Mouse (Mus musculus) embryonic facial prominence, embryonic 12.5 days (tissue): Measurements from ENCODE around the gene B3galt6. TPM values are rescaled to one million over a fixed set of nuclear protein-coding genes. Genes with fewer than 3 reads are reported as not detected.

Source experiments
- ATAC-seq: fragments of 200-750 bp; cut with Nextera tagmentation; 2 replicates; pipeline ENCODE4 v1.8.0; 2017; ENCODE audit not compliant: insufficient number of reproducible peaks, insufficient read depth, low FRiP score, low TSS enrichment
- H3K27ac ChIP-seq: fragments of 300-500 bp; sonication (generic); 2 replicates; pipeline ENCODE4 v1.5.1; 2016; ENCODE audit warnings: mild to moderate bottlenecking
- H3K27me3 ChIP-seq: fragments of 300-500 bp; sonication (generic); 2 replicates; pipeline ENCODE4 v1.6.1; 2016; ENCODE audit warnings: mild to moderate bottlenecking, moderate library complexity
- H3K36me3 ChIP-seq: fragments of 300-500 bp; sonication (generic); 2 replicates; pipeline ENCODE4 v1.6.1; 2016; ENCODE audit warnings: mild to moderate bottlenecking
- H3K4me1 ChIP-seq: fragments of 300-500 bp; sonication (generic); 2 replicates; pipeline ENCODE4 v1.6.1; 2016
- H3K4me2 ChIP-seq: fragments of 300-500 bp; sonication (generic); replicated peaks from 2 replicates; pipeline ENCODE4 v1.6.1; 2016; ENCODE audit warnings: mild to moderate bottlenecking, moderate library complexity
- H3K4me3 ChIP-seq: fragments of 300-500 bp; sonication (generic); 2 replicates; pipeline ENCODE4 v1.5.1; 2016; ENCODE audit warnings: mild to moderate bottlenecking
- H3K9ac ChIP-seq: fragments of 300-500 bp; sonication (generic); 2 replicates; pipeline ENCODE4 v1.6.1; 2016; ENCODE audit warnings: mild to moderate bottlenecking, moderate library complexity
- H3K9me3 ChIP-seq: fragments of 300-500 bp; sonication (generic); 2 replicates; pipeline ENCODE4 v1.6.1; 2016; ENCODE audit warnings: mild to moderate bottlenecking, moderate library complexity
- WGBS: fragments of 180-500 bp; shearing (Covaris S2); methylation state at CpG from one replicate; pipeline ENCODE4 v1.1.7; 2016; 5-methylcytosine and 5-hydroxymethylcytosine counted together
- polyA plus RNA-seq: library from polyadenylated mRNA; unstranded; fragments of >200 nt; fragmentation: Nextera tagmentation; extraction: Ambion mirVana; gene quantifications from 2 replicates; pipeline ENCODE4 v1.2.1, GENCODE M21; 2016

The B3galt6 gene
- polyA plus RNA-seq, result 18.4 and 20.3 TPM in 2 replicates

- H3K4me3 ChIP-seq, result peak within 1 kb of the TSS; percentile 79
- H3K4me2 ChIP-seq, result peak within 1 kb of the TSS; percentile 95
- no peaks in the 10 kb centered on the region for H3K27me3 ChIP-seq
- peaks cover 25% of the 10 kb centered on the region for H3K4me1 ChIP-seq
- peak within 1 kb of the TSS; percentile 85 for H3K9ac ChIP-seq
- H3K27ac ChIP-seq, result peak within 1 kb of the TSS; percentile 94
- peaks cover 20% of the 10 kb centered on the region for H3K36me3 ChIP-seq
- peak; percentile 76 for ATAC-seq
- no peaks in the 10 kb centered on the region for H3K9me3 ChIP-seq
- WGBS, result under 1% methylated on average over 99 of the region's 99 CpGs
These were observed at the start of gene B3galt6, which contains the start of gene Sdf4 for GRCm38 (mm10) chr4:155992241-155992905. Gene B3galt6, minus strand, starts transcription at chr4:155992649. Gene Sdf4, plus strand, starts transcription at chr4:155992872.

GRCm38 (mm10) chr4:156034901-156035300, 42.5 kb upstream of the B3galt6 start:
- Histone ChIP-seq H3K4me3 (peak overlapping the region; percentile 26), H3K36me3 (no peaks in the 10 kb centered on the region), H3K27me3 (peaks cover 28% of the 10 kb centered on the region), H3K4me1 (peaks cover 28% of the 10 kb centered on the region), H3K27ac (no peak overlapping the region), H3K9ac (peak overlapping the region; percentile 19; the same call in 1 of the 2 replicates), H3K4me2 (peak overlapping the region; percentile 46), H3K9me3 (no peaks in the 10 kb centered on the region)
- ATAC-seq, result no peak
- WGBS, result 6% methylated on average over 25 of the region's 25 CpGs

GRCm38 (mm10) chr4:156034301-156034700, 41.9 kb upstream of the B3galt6 start:
- no peak overlapping the region for H3K9ac ChIP-seq
- peaks cover 28% of the 10 kb centered on the region for H3K27me3 ChIP-seq
- peak overlapping the region; percentile 46; the same call in 1 of the 2 replicates for H3K4me2 ChIP-seq
- H3K4me1 ChIP-seq, result peaks cover 28% of the 10 kb centered on the region
- no peak overlapping the region for H3K27ac ChIP-seq
- no peak for ATAC-seq
- 52% methylated on average over 4 of the region's 4 CpGs for WGBS
- H3K4me3 ChIP-seq, result peak overlapping the region; percentile 26; the same call in 1 of the 2 replicates
- no peaks in the 10 kb centered on the region for H3K36me3 ChIP-seq
- H3K9me3 ChIP-seq, result no peaks in the 10 kb centered on the region

- H3K4me1 ChIP-seq, result peaks cover 28% of the 10 kb centered on the region
- no peak for ATAC-seq
- no peaks in the 10 kb centered on the region for H3K9me3 ChIP-seq
- no peak overlapping the region for H3K4me2 ChIP-seq
- H3K9ac ChIP-seq, result no peak overlapping the region
- H3K36me3 ChIP-seq, result 0 out of 2 replicates have a peak, but pooled peaks cover 1% of the 10 kb centered on the region
- H3K4me3 ChIP-seq, result no peak overlapping the region
- 36% methylated on average over 6 of the region's 6 CpGs for WGBS
- H3K27me3 ChIP-seq, result peaks cover 28% of the 10 kb centered on the region
- H3K27ac ChIP-seq, result no peak overlapping the region
These were observed 41.1 kb upstream of the B3galt6 start for GRCm38 (mm10) chr4:156033476-156034119.

- Histone ChIP-seq H3K36me3 (peaks cover 9% of the 10 kb centered on the region; the same call in 1 of the 2 replicates), H3K4me3 (no peak overlapping the region), H3K4me2 (no peak overlapping the region), H3K27ac (peak overlapping the region; percentile 95), H3K4me1 (peaks cover 28% of the 10 kb centered on the region), H3K9ac (no peak overlapping the region), H3K27me3 (peaks cover 28% of the 10 kb centered on the region), H3K9me3 (no peaks in the 10 kb centered on the region)
- no peak for ATAC-seq
- WGBS, result 85% methylated on average over 4 of the region's 4 CpGs
These were observed 40.4 kb upstream of the B3galt6 start for GRCm38 (mm10) chr4:156032856-156033255.

GRCm38 (mm10) chr4:156031593-156032391, 39.3 kb upstream of the B3galt6 start:
- Histone ChIP-seq H3K9ac (peak overlapping the region; percentile 51), H3K4me1 (peaks cover 28% of the 10 kb centered on the region), H3K9me3 (no peaks in the 10 kb centered on the region), H3K4me2 (peak overlapping the region; percentile 69), H3K4me3 (peak overlapping the region; percentile 50), H3K36me3 (peaks cover 18% of the 10 kb centered on the region; the same call in 1 of the 2 replicates), H3K27me3 (peaks cover 28% of the 10 kb centered on the region), H3K27ac (peak overlapping the region; percentile 95)
- WGBS, result under 1% methylated on average over 24 of the region's 24 CpGs
- ATAC-seq, result peak; percentile 80

- Histone ChIP-seq H3K4me2 (peak overlapping the region; percentile 69), H3K9ac (peak overlapping the region; percentile 51), H3K4me1 (peaks cover 28% of the 10 kb centered on the region), H3K27me3 (peaks cover 24% of the 10 kb centered on the region), H3K27ac (peak overlapping the region; percentile 95), H3K4me3 (peak overlapping the region; percentile 50), H3K36me3 (peaks cover 20% of the 10 kb centered on the region; the same call in 1 of the 2 replicates), H3K9me3 (no peaks in the 10 kb centered on the region)
- WGBS, result 8% methylated on average over 7 of the region's 7 CpGs
- ATAC-seq, result peak; percentile 13; the same call in 1 of the 2 replicates
These were observed 38.8 kb upstream of the B3galt6 start for GRCm38 (mm10) chr4:156031255-156031592.

- H3K27me3 ChIP-seq, result peaks cover 18% of the 10 kb centered on the region
- peak overlapping the region; percentile 51 for H3K9ac ChIP-seq
- WGBS, result 63% methylated on average over 9 of the region's 9 CpGs
- peak overlapping the region; percentile 50 for H3K4me3 ChIP-seq
- H3K27ac ChIP-seq, result peak overlapping the region; percentile 95; the same call in 1 of the 2 replicates
- H3K9me3 ChIP-seq, result no peaks in the 10 kb centered on the region
- peaks cover 20% of the 10 kb centered on the region; the same call in 1 of the 2 replicates for H3K36me3 ChIP-seq
- H3K4me1 ChIP-seq, result peaks cover 28% of the 10 kb centered on the region
- H3K4me2 ChIP-seq, result peak overlapping the region; percentile 69
- ATAC-seq, result no peak
These were observed 38.2 kb upstream of the B3galt6 start for GRCm38 (mm10) chr4:156030651-156031118.

GRCm38 (mm10) chr4:156028580-156028979, 36.1 kb upstream of the B3galt6 start:
- H3K4me3 ChIP-seq, result no peak overlapping the region
- H3K27ac ChIP-seq, result no peak overlapping the region
- 90% methylated on average over 7 of the region's 7 CpGs for WGBS
- peaks cover 22% of the 10 kb centered on the region for H3K4me1 ChIP-seq
- peaks cover 23% of the 10 kb centered on the region; the same call in 1 of the 2 replicates for H3K36me3 ChIP-seq
- ATAC-seq, result no peak
- no peak overlapping the region for H3K9ac ChIP-seq
- no peak overlapping the region for H3K4me2 ChIP-seq
- H3K9me3 ChIP-seq, result no peaks in the 10 kb centered on the region
- no peaks in the 10 kb centered on the region for H3K27me3 ChIP-seq

- no peak within 1 kb of the TSS for H3K27ac ChIP-seq
- 64% methylated on average over 4 of the region's 4 CpGs for WGBS
- H3K9ac ChIP-seq, result no peak within 1 kb of the TSS
These were observed 33.6 kb upstream of the B3galt6 start, which contains the start of gene Tnfrsf18 for GRCm38 (mm10) chr4:156026013-156026412. Gene Tnfrsf18, plus strand, starts transcription at chr4:156026164.

GRCm38 (mm10) chr4:156024184-156024583, 31.7 kb upstream of the B3galt6 start:
- H3K9me3 ChIP-seq, result no peaks in the 10 kb centered on the region
- H3K4me1 ChIP-seq, result no peaks in the 10 kb centered on the region
- H3K27ac ChIP-seq, result no peak overlapping the region
- no peaks in the 10 kb centered on the region for H3K27me3 ChIP-seq
- H3K9ac ChIP-seq, result no peak overlapping the region
- no peak overlapping the region for H3K4me2 ChIP-seq
- peaks cover 36% of the 10 kb centered on the region; the same call in 1 of the 2 replicates for H3K36me3 ChIP-seq
- WGBS, result 91% methylated on average over 7 of the region's 7 CpGs
- H3K4me3 ChIP-seq, result no peak overlapping the region
- ATAC-seq, result no peak

More at GRCm38 (mm10) chr4:156026013-156026412, 33.6 kb upstream of the B3galt6 start, which contains the start of gene Tnfrsf18:
- no peak for ATAC-seq
- H3K4me2 ChIP-seq, result no peak within 1 kb of the TSS
- no peaks in the 10 kb centered on the region for H3K9me3 ChIP-seq
- peaks cover 10% of the 10 kb centered on the region for H3K4me1 ChIP-seq
- peaks cover 23% of the 10 kb centered on the region; the same call in 1 of the 2 replicates for H3K36me3 ChIP-seq
- H3K4me3 ChIP-seq, result no peak within 1 kb of the TSS
- no peaks in the 10 kb centered on the region for H3K27me3 ChIP-seq
